Mouse (Mus musculus): ENCODE data around the gene Slco3a1. TPM values are rescaled to one million over a fixed set of nuclear protein-coding genes. Genes with fewer than 3 reads are reported as not detected.

The Slco3a1 gene
- polyA plus RNA-seq, 1 experiment from 2014 or later = 21.7 TPM

GRCm38 (mm10) chr7:74526030-74526429 is 28.6 kb downstream of the Slco3a1 start:
- H3K27me3 ChIP-seq = no peaks in the 10 kb centered on the region
- no peak overlapping the region for H3K4me3 ChIP-seq (replicated peaks)
- no peak overlapping the region for H3K9ac ChIP-seq
- H3K27ac ChIP-seq = no peak overlapping the region
- H3K4me2 ChIP-seq = no peak overlapping the region
- no peaks in the 10 kb centered on the region for H3K9me3 ChIP-seq (replicated peaks)
- H3K36me3 ChIP-seq = no peaks in the 10 kb centered on the region
- ATAC-seq (replicated peaks; ENCODE audit: low FRiP score) = no peak
- WGBS = 93% methylated on average over 4 of the region's 4 CpGs
- H3K4me1 ChIP-seq = peaks cover 30% of the 10 kb centered on the region

GRCm38 (mm10) chr7:74525586-74525985 is 29.0 kb downstream of the Slco3a1 start:
- H3K4me3 ChIP-seq (replicated peaks) = no peak overlapping the region
- 71% methylated on average over 2 of the region's 2 CpGs for WGBS
- H3K27me3 ChIP-seq = no peaks in the 10 kb centered on the region
- ATAC-seq (replicated peaks; ENCODE audit: low FRiP score) = no peak
- H3K9me3 ChIP-seq (replicated peaks) = no peaks in the 10 kb centered on the region
- no peak overlapping the region for H3K27ac ChIP-seq
- H3K4me1 ChIP-seq = peaks cover 30% of the 10 kb centered on the region
- no peak overlapping the region for H3K9ac ChIP-seq
- no peak overlapping the region for H3K4me2 ChIP-seq
- no peaks in the 10 kb centered on the region for H3K36me3 ChIP-seq

GRCm38 (mm10) chr7:74524188-74524971 is 30.2 kb downstream of the Slco3a1 start:
- peaks cover 29% of the 10 kb centered on the region for H3K4me1 ChIP-seq
- ATAC-seq (replicated peaks; ENCODE audit: low FRiP score) = no peak
- no peak overlapping the region for H3K27ac ChIP-seq
- H3K36me3 ChIP-seq = no peaks in the 10 kb centered on the region
- H3K27me3 ChIP-seq = no peaks in the 10 kb centered on the region
- H3K9ac ChIP-seq = no peak overlapping the region
- no peak overlapping the region for H3K4me3 ChIP-seq (replicated peaks)
- 77% methylated on average over 8 of the region's 8 CpGs for WGBS
- H3K4me2 ChIP-seq = no peak overlapping the region
- no peaks in the 10 kb centered on the region for H3K9me3 ChIP-seq (replicated peaks)

GRCm38 (mm10) chr7:74523086-74523485 is 31.5 kb downstream of the Slco3a1 start:
- Histone ChIP-seq H3K9ac (no peak overlapping the region), H3K27me3 (no peaks in the 10 kb centered on the region), H3K36me3 (no peaks in the 10 kb centered on the region), H3K4me1 (peaks cover 17% of the 10 kb centered on the region; the same call in 1 of the 2 replicates), H3K9me3 (replicated peaks) (no peaks in the 10 kb centered on the region), H3K27ac (no peak overlapping the region), H3K4me3 (replicated peaks) (no peak overlapping the region), H3K4me2 (no peak overlapping the region)
- ATAC-seq (replicated peaks; ENCODE audit: low FRiP score) = no peak
- WGBS = 66% methylated on average over 4 of the region's 4 CpGs

GRCm38 (mm10) chr7:74522260-74522659 is 32.3 kb downstream of the Slco3a1 start:
- no peak overlapping the region for H3K4me2 ChIP-seq
- H3K9me3 ChIP-seq (replicated peaks) = no peaks in the 10 kb centered on the region
- no peaks in the 10 kb centered on the region for H3K27me3 ChIP-seq
- peaks cover 17% of the 10 kb centered on the region; the same call in 1 of the 2 replicates for H3K4me1 ChIP-seq
- ATAC-seq (replicated peaks; ENCODE audit: low FRiP score) = no peak
- H3K9ac ChIP-seq = no peak overlapping the region
- no peak overlapping the region for H3K4me3 ChIP-seq (replicated peaks)
- H3K27ac ChIP-seq = no peak overlapping the region
- no peaks in the 10 kb centered on the region for H3K36me3 ChIP-seq
- WGBS = 77% methylated on average over 4 of the region's 4 CpGs

- H3K4me1 ChIP-seq = peaks cover 13% of the 10 kb centered on the region; the same call in 1 of the 2 replicates
- H3K27ac ChIP-seq = no peak overlapping the region
- no peak overlapping the region for H3K4me2 ChIP-seq
- no peak for ATAC-seq (replicated peaks; ENCODE audit: low FRiP score)
- no peak overlapping the region for H3K9ac ChIP-seq
- WGBS = 42% methylated on average over 6 of the region's 6 CpGs
- no peaks in the 10 kb centered on the region for H3K9me3 ChIP-seq (replicated peaks)
- no peak overlapping the region for H3K4me3 ChIP-seq (replicated peaks)
- H3K27me3 ChIP-seq = no peaks in the 10 kb centered on the region
- H3K36me3 ChIP-seq = no peaks in the 10 kb centered on the region
Observed at GRCm38 (mm10) chr7:74519386-74519785, 35.2 kb downstream of the Slco3a1 start.

- Histone ChIP-seq H3K36me3 (no peaks in the 10 kb centered on the region), H3K27me3 (no peaks in the 10 kb centered on the region), H3K4me1 (peaks cover 7% of the 10 kb centered on the region; the same call in 1 of the 2 replicates), H3K9me3 (replicated peaks) (no peaks in the 10 kb centered on the region), H3K27ac (no peak overlapping the region), H3K4me3 (replicated peaks) (no peak overlapping the region), H3K9ac (no peak overlapping the region), H3K4me2 (no peak overlapping the region)
- no peak for ATAC-seq (replicated peaks; ENCODE audit: low FRiP score)
- WGBS = 88% methylated on average over 1 of the region's 1 CpGs
Observed at GRCm38 (mm10) chr7:74518776-74519175, 35.8 kb downstream of the Slco3a1 start.

GRCm38 (mm10) chr7:74518255-74518654 is 36.3 kb downstream of the Slco3a1 start:
- Histone ChIP-seq H3K4me2 (no peak overlapping the region), H3K27ac (no peak overlapping the region), H3K27me3 (no peaks in the 10 kb centered on the region), H3K9ac (no peak overlapping the region), H3K4me3 (replicated peaks) (no peak overlapping the region), H3K4me1 (0 out of 2 replicates have a peak, but pooled peaks cover 7% of the 10 kb centered on the region), H3K9me3 (replicated peaks) (no peaks in the 10 kb centered on the region), H3K36me3 (no peaks in the 10 kb centered on the region)
- 93% methylated on average over 5 of the region's 5 CpGs for WGBS
- ATAC-seq (replicated peaks; ENCODE audit: low FRiP score) = no peak

- no peaks in the 10 kb centered on the region for H3K36me3 ChIP-seq
- H3K4me1 ChIP-seq = no peaks in the 10 kb centered on the region; the same call in 1 of the 2 replicates
- no peaks in the 10 kb centered on the region for H3K27me3 ChIP-seq
- 82% methylated on average over 1 of the region's 1 CpGs for WGBS
- H3K27ac ChIP-seq = no peak overlapping the region
- ATAC-seq (replicated peaks; ENCODE audit: low FRiP score) = no peak
- H3K4me3 ChIP-seq (replicated peaks) = no peak overlapping the region
- H3K4me2 ChIP-seq = no peak overlapping the region
- H3K9ac ChIP-seq = no peak overlapping the region
- H3K9me3 ChIP-seq (replicated peaks) = no peaks in the 10 kb centered on the region
Observed at GRCm38 (mm10) chr7:74510676-74511075, 43.9 kb downstream of the Slco3a1 start.

- ATAC-seq (replicated peaks; ENCODE audit: low FRiP score) = no peak
- no peak overlapping the region for H3K27ac ChIP-seq
- no peaks in the 10 kb centered on the region; the same call in 1 of the 2 replicates for H3K4me1 ChIP-seq
- H3K9ac ChIP-seq = no peak overlapping the region
- H3K9me3 ChIP-seq (replicated peaks) = no peaks in the 10 kb centered on the region
- H3K27me3 ChIP-seq = no peaks in the 10 kb centered on the region
- 75% methylated on average over 4 of the region's 4 CpGs for WGBS
- no peak overlapping the region for H3K4me3 ChIP-seq (replicated peaks)
- 0 out of 2 replicates have a peak, but pooled peaks cover 9% of the 10 kb centered on the region for H3K36me3 ChIP-seq
- H3K4me2 ChIP-seq = no peak overlapping the region
Observed at GRCm38 (mm10) chr7:74508205-74508604, 46.4 kb downstream of the Slco3a1 start.

- no peaks in the 10 kb centered on the region for H3K27me3 ChIP-seq
- 0 out of 2 replicates have a peak, but pooled peaks cover 9% of the 10 kb centered on the region for H3K36me3 ChIP-seq
- H3K9me3 ChIP-seq (replicated peaks) = no peaks in the 10 kb centered on the region
- no peak overlapping the region for H3K4me2 ChIP-seq
- no peak overlapping the region for H3K27ac ChIP-seq
- no peaks in the 10 kb centered on the region; the same call in 1 of the 2 replicates for H3K4me1 ChIP-seq
- no peak overlapping the region for H3K9ac ChIP-seq
- no peak overlapping the region for H3K4me3 ChIP-seq (replicated peaks)
- no peak for ATAC-seq (replicated peaks; ENCODE audit: low FRiP score)
- 89% methylated on average over 5 of the region's 5 CpGs for WGBS
Observed at GRCm38 (mm10) chr7:74506856-74507255, 47.7 kb downstream of the Slco3a1 start.

GRCm38 (mm10) chr7:74505635-74506034 is 48.9 kb downstream of the Slco3a1 start:
- Histone ChIP-seq H3K27me3 (no peaks in the 10 kb centered on the region), H3K4me2 (no peak overlapping the region), H3K4me3 (replicated peaks) (no peak overlapping the region), H3K9me3 (replicated peaks) (no peaks in the 10 kb centered on the region), H3K36me3 (0 out of 2 replicates have a peak, but pooled peaks cover 9% of the 10 kb centered on the region), H3K9ac (no peak overlapping the region), H3K4me1 (no peaks in the 10 kb centered on the region; the same call in 1 of the 2 replicates), H3K27ac (no peak overlapping the region)
- 77% methylated on average over 10 of the region's 10 CpGs for WGBS
- no peak for ATAC-seq (replicated peaks; ENCODE audit: low FRiP score)

Data from kidney, embryonic 15.5 days (tissue).